Mouse (Mus musculus) ES-Bruce4 (cell line): Measurements from ENCODE around the gene Lifr.

Experiments used
- CTCF ChIP-seq: IDR thresholded peaks from one replicate; pipeline ENCODE4 v1.8.1; 2011; ENCODE audit warnings: low read depth, low read length
- EP300 ChIP-seq: IDR thresholded peaks from 2 replicates; pipeline ENCODE4 v1.6.1; 2011; ENCODE audit warnings: low read depth, low read length; ENCODE audit not compliant: insufficient read depth
- POLR2A ChIP-seq: IDR thresholded peaks from one replicate; pipeline ENCODE4 v1.8.1; 2011; ENCODE audit warnings: low read length; ENCODE audit not compliant: insufficient read depth

- no peak for TF ChIP-seq CTCF
- TF ChIP-seq POLR2A = no peak
- TF ChIP-seq EP300 = no peak
Measured at GRCm38 (mm10) chr15:7130691-7131225, 40.3 kb downstream of the Lifr start.
